Mouse (Mus musculus) forebrain, embryonic 16.5 days (tissue): ENCODE measurements around the gene Ap1ar. TPM values are rescaled to one million over a fixed set of nuclear protein-coding genes. Genes with fewer than 3 reads are reported as not detected.
A peak's percentile ranks its signal among the peaks of the same experiment; 100 is the strongest.

ENCODE experiments used
- ATAC-seq: fragments of 200-750 bp; cut with Nextera tagmentation; 2 replicates; pipeline ENCODE4 v1.8.0; 2017; ENCODE audit warnings: mild to moderate bottlenecking, moderate library complexity
- H3K27ac ChIP-seq: fragments of 300-500 bp; sonication (generic); 2 replicates; pipeline ENCODE4 v1.5.1; 2014; ENCODE audit warnings: low read length, control low read depth
- H3K27me3 ChIP-seq: fragments of 300-500 bp; sonication (generic); replicated peaks from 2 replicates; pipeline ENCODE4 v1.6.1; 2014; ENCODE audit warnings: low read length; ENCODE audit not compliant: control insufficient read depth, insufficient read depth
- H3K36me3 ChIP-seq: fragments of 300-500 bp; sonication (generic); 2 replicates; pipeline ENCODE4 v1.6.1; 2014; ENCODE audit not compliant: control insufficient read depth, insufficient read depth
- H3K4me1 ChIP-seq: fragments of 300-500 bp; sonication (generic); replicated peaks from 2 replicates; pipeline ENCODE4 v1.6.1; 2014; ENCODE audit warnings: low read length; ENCODE audit not compliant: control insufficient read depth, insufficient read depth
- H3K4me2 ChIP-seq: fragments of 300-500 bp; sonication (generic); 2 replicates; pipeline ENCODE4 v1.6.1; 2014; ENCODE audit warnings: mild to moderate bottlenecking, low read length, control low read depth
- H3K4me3 ChIP-seq: fragments of 300-500 bp; sonication (generic); replicated peaks from 2 replicates; pipeline ENCODE4 v1.5.1; 2014; ENCODE audit warnings: mild to moderate bottlenecking, low read length, control low read depth
- H3K9ac ChIP-seq: fragments of 300-500 bp; sonication (generic); replicated peaks from 2 replicates; pipeline ENCODE4 v1.6.1; 2014; ENCODE audit warnings: low read depth, low read length, control low read depth
- H3K9me3 ChIP-seq: fragments of 300-500 bp; sonication (generic); 2 replicates; pipeline ENCODE4 v1.6.1; 2016; ENCODE audit warnings: low read length; ENCODE audit not compliant: control insufficient read depth
- WGBS: fragments of 180-500 bp; shearing (Covaris S2); extraction: QIAGEN DNeasy Blood & Tissue Kit; methylation state at CpG from one replicate; pipeline ENCODE4 v1.1.7; 2014; 5-methylcytosine and 5-hydroxymethylcytosine counted together
- polyA plus RNA-seq: library from polyadenylated mRNA; unstranded; fragments of >200 nt; fragmentation: Nextera tagmentation; extraction: Ambion mirVana; gene quantifications from 2 replicates; pipeline ENCODE4 v1.2.1, GENCODE M21; 2015

The Ap1ar gene
- polyA plus RNA-seq = 83.0 and 83.1 TPM in 2 replicates

GRCm38 (mm10) chr3:127837154-127837865, at the start of gene Ap1ar:
Ap1ar (minus strand) TSS chr3:127837523.
- Histone ChIP-seq H3K27me3 (no peaks in the 10 kb centered on the region), H3K4me3 (peak within 1 kb of the TSS; percentile 92), H3K9me3 (no peaks in the 10 kb centered on the region), H3K27ac (peak within 1 kb of the TSS; percentile 92), H3K4me2 (peak within 1 kb of the TSS; percentile 71), H3K4me1 (peaks cover 26% of the 10 kb centered on the region), H3K9ac (peak within 1 kb of the TSS; percentile 94), H3K36me3 (0 out of 2 replicates have a peak, but pooled peaks cover 2% of the 10 kb centered on the region)
- WGBS = under 1% methylated on average over 74 of the region's 89 CpGs
- peak; percentile 98 for ATAC-seq

GRCm38 (mm10) chr3:127881684-127882083, 44.4 kb upstream of the Ap1ar start:
- Histone ChIP-seq H3K27me3 (no peaks in the 10 kb centered on the region), H3K36me3 (no peaks in the 10 kb centered on the region), H3K4me1 (no peaks in the 10 kb centered on the region), H3K9ac (no peak overlapping the region), H3K4me3 (no peak overlapping the region), H3K27ac (no peak overlapping the region), H3K9me3 (no peaks in the 10 kb centered on the region), H3K4me2 (no peak overlapping the region)
- no peak for ATAC-seq
- WGBS = 67% methylated on average over 2 of the region's 2 CpGs

- 84% methylated on average over 3 of the region's 3 CpGs for WGBS
- no peak for ATAC-seq
- Histone ChIP-seq H3K27me3 (no peaks in the 10 kb centered on the region), H3K9me3 (no peaks in the 10 kb centered on the region), H3K4me2 (no peak overlapping the region), H3K36me3 (no peaks in the 10 kb centered on the region), H3K9ac (no peak overlapping the region), H3K27ac (no peak overlapping the region), H3K4me1 (no peaks in the 10 kb centered on the region), H3K4me3 (no peak overlapping the region)
Observed at GRCm38 (mm10) chr3:127879968-127880367, 42.6 kb upstream of the Ap1ar start.

- no peaks in the 10 kb centered on the region for H3K9me3 ChIP-seq
- no peak overlapping the region for H3K27ac ChIP-seq
- H3K9ac ChIP-seq = no peak overlapping the region
- WGBS = 89% methylated on average over 2 of the region's 2 CpGs
- no peaks in the 10 kb centered on the region for H3K27me3 ChIP-seq
- H3K4me3 ChIP-seq = no peak overlapping the region
- H3K36me3 ChIP-seq = no peaks in the 10 kb centered on the region
- 0 out of 2 replicates have a peak, but pooled peaks cover 3% of the 10 kb centered on the region for H3K4me1 ChIP-seq
- no peak for ATAC-seq
- H3K4me2 ChIP-seq = no peak overlapping the region
Observed at GRCm38 (mm10) chr3:127875509-127875908, 38.2 kb upstream of the Ap1ar start.

- ATAC-seq = no peak
- 0 out of 2 replicates have a peak, but pooled peaks cover 3% of the 10 kb centered on the region for H3K4me1 ChIP-seq
- no peak overlapping the region for H3K27ac ChIP-seq
- no peak overlapping the region for H3K9ac ChIP-seq
- no peaks in the 10 kb centered on the region for H3K36me3 ChIP-seq
- no peaks in the 10 kb centered on the region for H3K27me3 ChIP-seq
- no peaks in the 10 kb centered on the region for H3K9me3 ChIP-seq
- no peak overlapping the region for H3K4me3 ChIP-seq
- WGBS = 86% methylated on average over 7 of the region's 7 CpGs
- H3K4me2 ChIP-seq = no peak overlapping the region
Observed at GRCm38 (mm10) chr3:127875059-127875458, 37.7 kb upstream of the Ap1ar start.

GRCm38 (mm10) chr3:127874254-127874883, 37.0 kb upstream of the Ap1ar start:
- H3K4me1 ChIP-seq = 0 out of 2 replicates have a peak, but pooled peaks cover 3% of the 10 kb centered on the region
- no peak overlapping the region for H3K27ac ChIP-seq
- H3K4me3 ChIP-seq = no peak overlapping the region
- 49% methylated on average over 4 of the region's 4 CpGs for WGBS
- H3K4me2 ChIP-seq = no peak overlapping the region
- no peaks in the 10 kb centered on the region for H3K36me3 ChIP-seq
- H3K27me3 ChIP-seq = no peaks in the 10 kb centered on the region
- H3K9me3 ChIP-seq = no peaks in the 10 kb centered on the region
- peak; percentile 54 for ATAC-seq
- H3K9ac ChIP-seq = no peak overlapping the region

- H3K4me1 ChIP-seq = peaks cover 13% of the 10 kb centered on the region
- H3K27me3 ChIP-seq = no peaks in the 10 kb centered on the region
- H3K4me2 ChIP-seq = no peak overlapping the region
- H3K36me3 ChIP-seq = no peaks in the 10 kb centered on the region
- no peak overlapping the region for H3K9ac ChIP-seq
- H3K27ac ChIP-seq = no peak overlapping the region
- ATAC-seq = no peak
- 86% methylated on average over 9 of the region's 9 CpGs for WGBS
- H3K9me3 ChIP-seq = no peaks in the 10 kb centered on the region
- H3K4me3 ChIP-seq = no peak overlapping the region
Observed at GRCm38 (mm10) chr3:127871575-127871974, 34.3 kb upstream of the Ap1ar start.

- H3K4me1 ChIP-seq = peaks cover 10% of the 10 kb centered on the region
- H3K9me3 ChIP-seq = no peaks in the 10 kb centered on the region
- ATAC-seq = peak; percentile 89
- no peaks in the 10 kb centered on the region for H3K36me3 ChIP-seq
- 0 out of 2 replicates have a peak, but pooled peaks cover 2% of the 10 kb centered on the region for H3K27me3 ChIP-seq
- 13% methylated on average over 5 of the region's 5 CpGs for whole genome bisulfite sequencing
- no peak overlapping the region for H3K4me3 ChIP-seq
- H3K9ac ChIP-seq = no peak overlapping the region
- no peak overlapping the region for H3K4me2 ChIP-seq
- H3K27ac ChIP-seq = peak overlapping the region; percentile 56; the same call in 1 of the 2 replicates
Observed at GRCm38 (mm10) chr3:127868880-127869279, 31.6 kb upstream of the Ap1ar start.

- no peaks in the 10 kb centered on the region for H3K9me3 ChIP-seq
- H3K36me3 ChIP-seq = no peaks in the 10 kb centered on the region
- H3K27me3 ChIP-seq = 0 out of 2 replicates have a peak, but pooled peaks cover 2% of the 10 kb centered on the region
- peak overlapping the region; percentile 24; the same call in 1 of the 2 replicates for H3K27ac ChIP-seq
- no peak overlapping the region for H3K9ac ChIP-seq
- H3K4me3 ChIP-seq = no peak overlapping the region
- H3K4me1 ChIP-seq = peaks cover 10% of the 10 kb centered on the region
- no peak overlapping the region for H3K4me2 ChIP-seq
- ATAC-seq = peak; percentile 38
- WGBS = 19% methylated on average over 9 of the region's 9 CpGs
Observed at GRCm38 (mm10) chr3:127868046-127868758, 30.9 kb upstream of the Ap1ar start.
